Mouse (Mus musculus): ENCODE data around the gene Kif26b. TPM values are rescaled to one million over a fixed set of nuclear protein-coding genes. Genes with fewer than 3 reads are reported as not detected.
A peak's percentile ranks its signal among the peaks of the same experiment; 100 is the strongest.

Gene Kif26b
- polyA plus RNA-seq, 1 experiment from 2014 or later: 5.1 TPM

DNA sequence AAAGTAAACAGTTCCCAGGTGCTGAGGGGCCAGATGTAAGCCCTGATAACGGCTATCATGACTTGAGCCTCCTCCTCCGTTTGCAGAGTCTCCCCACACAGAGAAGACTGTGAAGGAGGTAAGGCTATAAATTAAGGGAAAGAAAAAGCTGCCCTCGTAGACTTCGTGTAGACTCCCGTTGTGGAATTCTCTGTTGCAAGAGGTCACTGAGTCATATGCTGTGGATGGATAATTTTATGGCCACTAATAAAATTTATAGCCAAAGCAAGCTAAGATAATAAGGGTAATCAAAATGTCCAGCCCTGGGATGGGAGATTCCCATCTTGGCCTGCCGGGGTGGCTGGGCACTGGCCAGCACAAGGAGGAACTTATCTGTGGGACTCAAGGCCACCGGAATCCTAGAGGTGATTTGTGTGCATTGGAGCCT lies 179.0 kb downstream of the Kif26b start:
- Histone ChIP-seq H3K9ac (ENCODE audit: low read length) (no peak overlapping the region), H3K4me3 (ENCODE audit: low read length) (no peak overlapping the region), H3K9me3 (replicated peaks; ENCODE audit: control insufficient read depth, low read length) (no peaks in the 10 kb centered on the region), H3K27me3 (ENCODE audit: control insufficient read depth, insufficient read depth, low read length) (no peaks in the 10 kb centered on the region), H3K27ac (ENCODE audit: low read length) (no peak overlapping the region), H3K4me2 (ENCODE audit: low read depth, low read length) (no peak overlapping the region), H3K4me1 (ENCODE audit: control insufficient read depth, insufficient read depth, low read length) (peaks cover 8% of the 10 kb centered on the region), H3K36me3 (ENCODE audit: control insufficient read depth, insufficient read depth) (no peaks in the 10 kb centered on the region)
- no peak for ATAC-seq (replicated peaks; ENCODE audit: extremely low read depth, insufficient read depth, low FRiP score)
- WGBS: 59% methylated on average over 7 of the region's 7 CpGs

DNA sequence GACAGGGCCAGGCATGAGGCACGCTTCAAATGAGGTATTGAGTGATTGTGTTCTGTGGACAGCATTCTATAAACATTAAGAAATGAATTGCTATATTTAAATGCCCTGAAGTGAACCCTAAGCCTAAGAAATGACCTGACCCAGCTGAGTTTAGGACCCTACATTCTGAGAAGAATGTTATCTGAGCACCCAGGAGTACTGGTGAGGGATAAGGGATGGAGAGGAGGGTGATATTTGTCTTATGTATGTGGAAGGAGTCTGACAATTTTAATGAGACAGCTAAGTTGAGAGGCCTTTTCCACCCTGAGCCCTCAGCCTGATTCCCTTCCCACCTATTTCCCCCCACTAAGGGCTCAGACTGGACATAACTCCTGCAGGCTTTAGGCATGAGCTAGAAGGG lies 179.4 kb downstream of the Kif26b start:
- no peaks in the 10 kb centered on the region for H3K9me3 ChIP-seq (replicated peaks; ENCODE audit: control insufficient read depth, low read length)
- no peak overlapping the region for H3K4me2 ChIP-seq (ENCODE audit: low read depth, low read length)
- WGBS: 76% methylated on average over 1 of the region's 1 CpGs
- no peaks in the 10 kb centered on the region for H3K36me3 ChIP-seq (ENCODE audit: control insufficient read depth, insufficient read depth)
- peaks cover 10% of the 10 kb centered on the region for H3K4me1 ChIP-seq (ENCODE audit: control insufficient read depth, insufficient read depth, low read length)
- H3K4me3 ChIP-seq (ENCODE audit: low read length): no peak overlapping the region
- H3K27me3 ChIP-seq (ENCODE audit: control insufficient read depth, insufficient read depth, low read length): no peaks in the 10 kb centered on the region
- H3K9ac ChIP-seq (ENCODE audit: low read length): no peak overlapping the region
- no peak overlapping the region for H3K27ac ChIP-seq (ENCODE audit: low read length)
- ATAC-seq (replicated peaks; ENCODE audit: extremely low read depth, insufficient read depth, low FRiP score): no peak

DNA sequence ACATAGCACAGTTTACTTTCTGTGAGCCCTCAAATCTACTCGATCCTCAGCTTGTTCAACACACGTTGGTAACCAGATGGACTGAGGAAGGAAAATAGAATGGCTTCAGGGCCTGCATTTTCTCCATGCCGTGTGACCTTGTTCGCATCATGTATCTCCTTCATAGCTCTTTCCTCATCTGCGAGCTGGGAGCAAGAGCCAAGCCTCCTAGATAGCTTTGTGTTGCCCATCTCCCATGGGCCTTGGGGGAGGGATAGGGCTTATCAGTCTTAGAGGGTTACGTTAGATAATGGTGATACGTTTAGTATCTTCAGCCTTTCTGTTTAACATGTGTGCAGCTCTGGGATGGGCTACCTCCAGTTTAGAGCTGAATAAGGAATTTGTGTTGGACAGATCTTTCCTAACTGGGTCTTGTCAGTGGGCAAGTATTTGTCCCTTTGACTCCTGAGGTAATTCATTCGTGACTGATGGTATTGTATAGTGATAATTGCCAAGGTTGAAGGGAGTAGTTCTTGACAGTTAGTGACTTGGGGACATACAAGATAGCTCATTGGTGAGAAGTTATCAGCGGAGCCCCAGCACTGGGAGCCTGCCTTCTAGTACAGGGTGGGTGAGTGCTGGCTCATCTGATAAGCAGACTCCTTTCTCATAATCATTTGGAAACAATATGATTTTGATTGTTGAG lies 183.4 kb downstream of the Kif26b start:
- Histone ChIP-seq H3K4me3 (ENCODE audit: low read length) (no peak overlapping the region), H3K4me2 (ENCODE audit: low read depth, low read length) (no peak overlapping the region), H3K9ac (ENCODE audit: low read length) (no peak overlapping the region), H3K27me3 (ENCODE audit: control insufficient read depth, insufficient read depth, low read length) (no peaks in the 10 kb centered on the region), H3K9me3 (replicated peaks; ENCODE audit: control insufficient read depth, low read length) (no peaks in the 10 kb centered on the region), H3K27ac (ENCODE audit: low read length) (no peak overlapping the region), H3K36me3 (ENCODE audit: control insufficient read depth, insufficient read depth) (no peaks in the 10 kb centered on the region), H3K4me1 (ENCODE audit: control insufficient read depth, insufficient read depth, low read length) (peaks cover 29% of the 10 kb centered on the region)
- 55% methylated on average over 9 of the region's 9 CpGs for WGBS
- ATAC-seq (replicated peaks; ENCODE audit: extremely low read depth, insufficient read depth, low FRiP score): no peak

GRCm38 (mm10) chr1:178714209-178714608 lies 185.3 kb downstream of the Kif26b start:
- 92% methylated on average over 5 of the region's 5 CpGs for WGBS
- H3K36me3 ChIP-seq (ENCODE audit: control insufficient read depth, insufficient read depth): 0 out of 2 replicates have a peak, but pooled peaks cover under 1% of the 10 kb centered on the region
- no peak overlapping the region for H3K4me3 ChIP-seq (ENCODE audit: low read length)
- ATAC-seq (replicated peaks; ENCODE audit: extremely low read depth, insufficient read depth, low FRiP score): no peak
- no peak overlapping the region for H3K4me2 ChIP-seq (ENCODE audit: low read depth, low read length)
- H3K4me1 ChIP-seq (ENCODE audit: control insufficient read depth, insufficient read depth, low read length): peaks cover 29% of the 10 kb centered on the region
- H3K9me3 ChIP-seq (replicated peaks; ENCODE audit: control insufficient read depth, low read length): peaks cover under 1% of the 10 kb centered on the region; the same call in 1 of the 2 replicates
- H3K27me3 ChIP-seq (ENCODE audit: control insufficient read depth, insufficient read depth, low read length): no peaks in the 10 kb centered on the region
- no peak overlapping the region for H3K27ac ChIP-seq (ENCODE audit: low read length)
- H3K9ac ChIP-seq (ENCODE audit: low read length): no peak overlapping the region

DNA sequence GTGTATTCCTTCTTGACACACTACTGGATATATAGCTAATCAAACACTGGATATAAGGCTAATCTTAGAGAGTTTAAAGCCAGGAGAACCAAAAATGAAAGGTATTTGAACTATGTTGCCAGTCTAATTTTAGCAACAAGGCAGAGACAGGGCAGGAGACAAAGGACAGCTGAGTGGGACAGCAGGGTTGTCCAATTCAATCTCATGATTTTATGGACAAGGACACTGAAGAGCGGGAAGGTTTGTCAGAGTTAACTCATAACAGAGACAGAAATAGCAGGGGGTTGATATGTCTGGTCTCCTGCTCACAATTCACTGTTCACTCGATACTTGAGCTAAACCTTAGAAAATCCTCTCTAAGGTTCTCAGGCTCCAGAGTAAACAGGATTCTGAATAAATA lies 187.5 kb downstream of the Kif26b start:
- Histone ChIP-seq H3K9me3 (replicated peaks; ENCODE audit: control insufficient read depth, low read length) (peaks cover 3% of the 10 kb centered on the region; the same call in 1 of the 2 replicates), H3K27me3 (ENCODE audit: control insufficient read depth, insufficient read depth, low read length) (no peaks in the 10 kb centered on the region), H3K4me1 (ENCODE audit: control insufficient read depth, insufficient read depth, low read length) (peaks cover 29% of the 10 kb centered on the region), H3K4me2 (ENCODE audit: low read depth, low read length) (peak overlapping the region; percentile 14; the same call in 1 of the 2 replicates), H3K36me3 (ENCODE audit: control insufficient read depth, insufficient read depth) (0 out of 2 replicates have a peak, but pooled peaks cover 4% of the 10 kb centered on the region), H3K9ac (ENCODE audit: low read length) (peak overlapping the region; percentile 28; the same call in 1 of the 2 replicates), H3K4me3 (ENCODE audit: low read length) (no peak overlapping the region), H3K27ac (ENCODE audit: low read length) (peak overlapping the region; percentile 91)
- peak; percentile 81 for ATAC-seq (replicated peaks; ENCODE audit: extremely low read depth, insufficient read depth, low FRiP score)
- 27% methylated on average over 2 of the region's 2 CpGs for WGBS

- no peak overlapping the region for H3K4me3 ChIP-seq (ENCODE audit: low read length)
- no peak overlapping the region for H3K4me2 ChIP-seq (ENCODE audit: low read depth, low read length)
- no peak overlapping the region for H3K9ac ChIP-seq (ENCODE audit: low read length)
- ATAC-seq (replicated peaks; ENCODE audit: extremely low read depth, insufficient read depth, low FRiP score): no peak
- 0 out of 2 replicates have a peak, but pooled peaks cover 4% of the 10 kb centered on the region for H3K36me3 ChIP-seq (ENCODE audit: control insufficient read depth, insufficient read depth)
- H3K9me3 ChIP-seq (replicated peaks; ENCODE audit: control insufficient read depth, low read length): peaks cover 3% of the 10 kb centered on the region; the same call in 1 of the 2 replicates
- no peak overlapping the region for H3K27ac ChIP-seq (ENCODE audit: low read length)
- H3K4me1 ChIP-seq (ENCODE audit: control insufficient read depth, insufficient read depth, low read length): peaks cover 15% of the 10 kb centered on the region
- no peaks in the 10 kb centered on the region for H3K27me3 ChIP-seq (ENCODE audit: control insufficient read depth, insufficient read depth, low read length)
- 56% methylated on average over 2 of the region's 2 CpGs for WGBS
Observed at GRCm38 (mm10) chr1:178720821-178721220, 191.9 kb downstream of the Kif26b start.

DNA sequence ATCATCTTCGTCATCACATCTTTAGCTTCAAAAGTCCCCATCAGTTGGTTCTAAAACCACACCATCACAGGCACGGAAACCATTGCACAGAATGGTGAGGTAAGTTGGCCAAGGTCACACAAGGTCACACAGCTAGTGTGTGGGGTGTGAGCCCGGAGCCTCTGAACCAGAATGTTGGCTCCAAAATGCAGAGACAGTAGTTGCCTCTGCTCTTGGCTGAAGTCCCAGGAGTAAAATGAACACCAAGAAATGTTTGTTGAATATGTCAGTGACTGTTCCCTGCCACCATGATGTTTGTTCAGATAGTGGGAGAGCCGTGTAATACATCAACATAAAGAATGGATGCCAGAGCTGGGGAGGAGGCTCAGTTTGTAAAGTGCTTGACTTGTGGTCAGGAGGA lies 193.9 kb downstream of the Kif26b start:
- no peak for ATAC-seq (replicated peaks; ENCODE audit: extremely low read depth, insufficient read depth, low FRiP score)
- Histone ChIP-seq H3K4me1 (ENCODE audit: control insufficient read depth, insufficient read depth, low read length) (0 out of 2 replicates have a peak, but pooled peaks cover 3% of the 10 kb centered on the region), H3K4me2 (ENCODE audit: low read depth, low read length) (no peak overlapping the region), H3K27ac (ENCODE audit: low read length) (0 out of 2 replicates have a peak overlapping the region, but pooled peaks have one; percentile 7), H3K9me3 (replicated peaks; ENCODE audit: control insufficient read depth, low read length) (peaks cover 3% of the 10 kb centered on the region; the same call in 1 of the 2 replicates), H3K36me3 (ENCODE audit: control insufficient read depth, insufficient read depth) (0 out of 2 replicates have a peak, but pooled peaks cover 4% of the 10 kb centered on the region), H3K27me3 (ENCODE audit: control insufficient read depth, insufficient read depth, low read length) (no peaks in the 10 kb centered on the region), H3K9ac (ENCODE audit: low read length) (no peak overlapping the region), H3K4me3 (ENCODE audit: low read length) (no peak overlapping the region)
- WGBS: 60% methylated on average over 4 of the region's 4 CpGs

- Histone ChIP-seq H3K27ac (ENCODE audit: low read length) (no peak overlapping the region), H3K4me2 (ENCODE audit: low read depth, low read length) (no peak overlapping the region), H3K4me1 (ENCODE audit: control insufficient read depth, insufficient read depth, low read length) (0 out of 2 replicates have a peak, but pooled peaks cover 3% of the 10 kb centered on the region), H3K36me3 (ENCODE audit: control insufficient read depth, insufficient read depth) (no peaks in the 10 kb centered on the region), H3K4me3 (ENCODE audit: low read length) (no peak overlapping the region), H3K9me3 (replicated peaks; ENCODE audit: control insufficient read depth, low read length) (peaks cover 2% of the 10 kb centered on the region; the same call in 1 of the 2 replicates), H3K9ac (ENCODE audit: low read length) (no peak overlapping the region), H3K27me3 (ENCODE audit: control insufficient read depth, insufficient read depth, low read length) (no peaks in the 10 kb centered on the region)
- ATAC-seq (replicated peaks; ENCODE audit: extremely low read depth, insufficient read depth, low FRiP score): no peak; the same call in 1 of the 2 replicates
- WGBS: 38% methylated on average over 3 of the region's 3 CpGs
Observed at GRCm38 (mm10) chr1:178725536-178725935, 196.6 kb downstream of the Kif26b start.

DNA sequence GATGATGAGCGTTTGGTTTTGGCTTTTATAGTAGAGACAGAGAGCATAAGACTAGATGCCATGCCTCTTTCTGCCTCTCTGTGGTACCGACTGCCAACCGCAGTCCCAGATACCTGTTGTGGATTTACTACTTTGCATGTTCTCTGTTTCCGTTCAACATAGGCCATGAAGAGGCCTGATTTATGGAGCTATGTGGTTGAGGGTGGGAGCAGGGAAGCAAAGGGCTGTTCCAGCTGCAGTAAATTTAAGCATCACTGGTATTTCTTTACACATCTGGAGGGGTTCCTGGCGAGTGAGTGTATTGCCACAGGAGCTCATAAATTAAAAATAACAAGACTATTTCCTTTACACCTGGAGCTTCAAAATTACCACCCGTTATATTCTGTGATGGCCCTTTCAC lies 199.3 kb downstream of the Kif26b start:
- no peak for ATAC-seq (replicated peaks; ENCODE audit: extremely low read depth, insufficient read depth, low FRiP score)
- no peaks in the 10 kb centered on the region for H3K27me3 ChIP-seq (ENCODE audit: control insufficient read depth, insufficient read depth, low read length)
- H3K27ac ChIP-seq (ENCODE audit: low read length): no peak overlapping the region
- peaks cover 5% of the 10 kb centered on the region; the same call in 1 of the 2 replicates for H3K9me3 ChIP-seq (replicated peaks; ENCODE audit: control insufficient read depth, low read length)
- peaks cover 7% of the 10 kb centered on the region; the same call in 1 of the 2 replicates for H3K4me1 ChIP-seq (ENCODE audit: control insufficient read depth, insufficient read depth, low read length)
- no peak overlapping the region for H3K4me3 ChIP-seq (ENCODE audit: low read length)
- H3K4me2 ChIP-seq (ENCODE audit: low read depth, low read length): no peak overlapping the region
- no peak overlapping the region for H3K9ac ChIP-seq (ENCODE audit: low read length)
- WGBS: 90% methylated on average over 6 of the region's 6 CpGs
- H3K36me3 ChIP-seq (ENCODE audit: control insufficient read depth, insufficient read depth): no peaks in the 10 kb centered on the region

Measured in heart, embryonic 16.5 days (tissue).